Mouse (Mus musculus) liver, embryonic 12.5 days (tissue): ENCODE results near the gene Pou6f1. TPM values are rescaled to one million over a fixed set of nuclear protein-coding genes. Genes with fewer than 3 reads are reported as not detected.

Source experiments
- ATAC-seq: fragments of 200-750 bp; cut with Nextera tagmentation; 2 replicates; pipeline ENCODE4 v1.8.0; 2017; ENCODE audit warnings: moderate number of reproducible peaks, mild to moderate bottlenecking, moderate library complexity
- H3K27ac ChIP-seq: fragments of 300-500 bp; sonication (generic); 2 replicates; pipeline ENCODE4 v1.5.1; 2016; ENCODE audit warnings: mild to moderate bottlenecking
- H3K27me3 ChIP-seq: fragments of 300-500 bp; sonication (generic); replicated peaks from 2 replicates; pipeline ENCODE4 v1.6.1; 2016; ENCODE audit warnings: mild to moderate bottlenecking, moderate library complexity
- H3K36me3 ChIP-seq: fragments of 300-500 bp; sonication (generic); 2 replicates; pipeline ENCODE4 v1.6.1; 2016; ENCODE audit warnings: mild to moderate bottlenecking, moderate library complexity
- H3K4me1 ChIP-seq: fragments of 300-500 bp; sonication (generic); 2 replicates; pipeline ENCODE4 v1.6.1; 2016
- H3K4me2 ChIP-seq: fragments of 300-500 bp; sonication (generic); 2 replicates; pipeline ENCODE4 v1.6.1; 2016; ENCODE audit warnings: mild to moderate bottlenecking, moderate library complexity
- H3K4me3 ChIP-seq: fragments of 300-500 bp; sonication (generic); 2 replicates; pipeline ENCODE4 v1.5.1; 2016; ENCODE audit warnings: mild to moderate bottlenecking, moderate library complexity
- H3K9ac ChIP-seq: fragments of 300-500 bp; sonication (generic); 2 replicates; pipeline ENCODE4 v1.6.1; 2016; ENCODE audit warnings: mild to moderate bottlenecking, moderate library complexity
- H3K9me3 ChIP-seq: fragments of 300-500 bp; sonication (generic); replicated peaks from 2 replicates; pipeline ENCODE4 v1.6.1; 2016; ENCODE audit warnings: mild to moderate bottlenecking, moderate library complexity
- WGBS: fragments of 180-500 bp; shearing (Covaris S2); methylation state at CpG from one replicate; pipeline ENCODE4 v1.1.7; 2016; ENCODE audit not compliant: insufficient replicate concordance; 5-methylcytosine and 5-hydroxymethylcytosine counted together
- microRNA-seq: library from miRNA; unstranded; fragments of <30 nt; microRNA quantifications from one replicate; pipeline ENCODE4, GENCODE M21; 2017
- polyA plus RNA-seq: library from polyadenylated mRNA; unstranded; fragments of >200 nt; fragmentation: Nextera tagmentation; extraction: Ambion mirVana; gene quantifications from 2 replicates; pipeline ENCODE4 v1.2.1, GENCODE M21; 2016

Pou6f1 gene
- polyA plus RNA-seq, 1 experiment from 2014 or later: 0.45 TPM

- Histone ChIP-seq H3K4me1 (no peaks in the 10 kb centered on the region), H3K4me3 (no peak overlapping the region), H3K9ac (no peak overlapping the region), H3K9me3 (no peaks in the 10 kb centered on the region), H3K4me2 (no peak overlapping the region), H3K27ac (no peak overlapping the region), H3K36me3 (peaks cover 32% of the 10 kb centered on the region), H3K27me3 (no peaks in the 10 kb centered on the region)
- ATAC-seq: no peak
- 78% methylated on average over 9 of the region's 9 CpGs for WGBS
Observed at GRCm38 (mm10) chr15:100539411-100539810, 60.4 kb downstream of the Pou6f1 start.

DNA sequence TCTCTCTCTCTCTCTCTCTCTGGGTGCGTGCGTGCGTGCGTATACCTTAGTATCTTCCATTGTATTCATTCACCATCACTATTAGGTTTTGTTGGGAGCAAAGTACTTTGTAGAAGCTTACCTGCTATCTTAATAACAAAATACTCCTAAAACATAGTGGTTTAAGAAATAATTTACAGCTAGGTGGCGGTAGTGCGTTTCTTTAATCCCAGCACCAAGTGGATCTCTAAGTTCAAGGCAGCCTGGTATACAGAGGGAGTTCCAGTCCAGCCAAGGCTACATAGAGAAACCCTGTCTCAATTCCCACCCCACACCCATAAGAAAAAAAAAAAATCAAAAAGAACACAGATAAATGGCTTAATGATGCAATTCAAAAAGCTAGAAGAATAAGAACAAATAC is 61.9 kb downstream of the Pou6f1 start:
- Histone ChIP-seq H3K4me1 (no peaks in the 10 kb centered on the region), H3K36me3 (peaks cover 32% of the 10 kb centered on the region), H3K27me3 (no peaks in the 10 kb centered on the region), H3K9ac (no peak overlapping the region), H3K4me3 (no peak overlapping the region), H3K4me2 (no peak overlapping the region), H3K9me3 (no peaks in the 10 kb centered on the region), H3K27ac (no peak overlapping the region)
- WGBS: 72% methylated on average over 6 of the region's 6 CpGs
- ATAC-seq: no peak

DNA sequence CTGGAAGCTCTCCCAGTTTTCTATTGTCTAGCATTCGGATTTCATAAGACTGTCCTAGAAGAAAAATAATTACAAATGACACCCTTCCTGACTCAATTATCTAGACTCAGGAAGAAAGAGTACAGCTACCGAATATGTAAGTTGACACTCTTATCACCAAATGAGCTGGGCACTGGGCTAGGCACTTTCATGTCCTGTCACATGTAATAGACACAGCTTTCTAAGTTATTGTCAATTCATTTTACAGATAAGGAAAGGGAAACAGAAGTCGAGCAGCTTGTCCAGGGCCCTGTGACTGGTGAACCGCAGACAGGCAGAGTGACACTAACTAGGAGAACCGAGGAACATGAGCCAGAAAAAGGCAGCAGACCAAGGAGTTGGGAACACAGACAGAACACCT is 71.9 kb downstream of the Pou6f1 start:
- no peak overlapping the region for H3K4me3 ChIP-seq
- H3K4me2 ChIP-seq: no peak overlapping the region
- H3K36me3 ChIP-seq: peaks cover 2% of the 10 kb centered on the region
- no peak overlapping the region for H3K27ac ChIP-seq
- no peak for ATAC-seq
- no peaks in the 10 kb centered on the region for H3K4me1 ChIP-seq
- 51% methylated on average over 5 of the region's 5 CpGs for WGBS
- H3K27me3 ChIP-seq: no peaks in the 10 kb centered on the region
- H3K9me3 ChIP-seq: no peaks in the 10 kb centered on the region
- no peak overlapping the region for H3K9ac ChIP-seq

- Histone ChIP-seq H3K27me3 (no peaks in the 10 kb centered on the region), H3K9ac (no peak overlapping the region), H3K4me3 (no peak overlapping the region), H3K4me1 (no peaks in the 10 kb centered on the region), H3K36me3 (peaks cover 4% of the 10 kb centered on the region), H3K27ac (no peak overlapping the region), H3K9me3 (no peaks in the 10 kb centered on the region), H3K4me2 (no peak overlapping the region)
- no peak for ATAC-seq
- 81% methylated on average over 14 of the region's 14 CpGs for WGBS
Observed at GRCm38 (mm10) chr15:100525405-100525804, 74.4 kb downstream of the Pou6f1 start.

Small RNA genes within 50 kb of the gene (microRNA-seq; reads per million reads assigned to microRNA genes)
- gene Mir6961: not detected

Other genes with a start within 250 kb of the Pou6f1 start
- not detected in 2 replicates for gene Methig1, start 246.8 kb downstream of the Pou6f1 start, polyA plus RNA-seq
- gene Mettl7a2, start 246.8 kb downstream of the Pou6f1 start, polyA plus RNA-seq: not detected in 2 replicates
- not detected in 2 replicates for gene Higd1c, start 235.4 kb downstream of the Pou6f1 start, polyA plus RNA-seq
- gene Gm5475, start 177.8 kb downstream of the Pou6f1 start, polyA plus RNA-seq: 0.06 and 0.08 TPM in 2 replicates
- 56.5 and 59.7 TPM in 2 replicates for gene Slc11a2, start 174.9 kb downstream of the Pou6f1 start, polyA plus RNA-seq
- 18.5 and 20.0 TPM in 2 replicates for gene Letmd1, start 131.0 kb downstream of the Pou6f1 start, polyA plus RNA-seq
- gene Csrnp2, start 104.5 kb downstream of the Pou6f1 start, polyA plus RNA-seq: 2.8 and 3.0 TPM in 2 replicates
- 7.4 and 9.0 TPM in 2 replicates for gene Tfcp2, start 48.0 kb downstream of the Pou6f1 start, polyA plus RNA-seq
- gene Dazap2, start 15.4 kb upstream of the Pou6f1 start, polyA plus RNA-seq: 163 and 167 TPM in 2 replicates
- 10.5 and 11.4 TPM in 2 replicates for gene Smagp, start 37.0 kb upstream of the Pou6f1 start, polyA plus RNA-seq
- gene Bin2, start 69.6 kb upstream of the Pou6f1 start, polyA plus RNA-seq: 40.5 and 40.6 TPM in 2 replicates
- 8.7 and 11.0 TPM in 2 replicates for gene Cela1, start 87.9 kb upstream of the Pou6f1 start, polyA plus RNA-seq
- 0.96 and 1.3 TPM in 2 replicates for gene Galnt6, start 129.4 kb upstream of the Pou6f1 start, polyA plus RNA-seq
- gene Slc4a8, start 161.8 kb upstream of the Pou6f1 start, polyA plus RNA-seq: 0.47 and 0.70 TPM in 2 replicates